Mouse (Mus musculus) retina, postnatal 1 day (tissue): ENCODE results near the gene Spats1.

Experiments used
- DNase-seq: peaks from one replicate; pipeline ENCODE4 v3.0.0-alpha.2; 2012

The Spats1 gene

DNA sequence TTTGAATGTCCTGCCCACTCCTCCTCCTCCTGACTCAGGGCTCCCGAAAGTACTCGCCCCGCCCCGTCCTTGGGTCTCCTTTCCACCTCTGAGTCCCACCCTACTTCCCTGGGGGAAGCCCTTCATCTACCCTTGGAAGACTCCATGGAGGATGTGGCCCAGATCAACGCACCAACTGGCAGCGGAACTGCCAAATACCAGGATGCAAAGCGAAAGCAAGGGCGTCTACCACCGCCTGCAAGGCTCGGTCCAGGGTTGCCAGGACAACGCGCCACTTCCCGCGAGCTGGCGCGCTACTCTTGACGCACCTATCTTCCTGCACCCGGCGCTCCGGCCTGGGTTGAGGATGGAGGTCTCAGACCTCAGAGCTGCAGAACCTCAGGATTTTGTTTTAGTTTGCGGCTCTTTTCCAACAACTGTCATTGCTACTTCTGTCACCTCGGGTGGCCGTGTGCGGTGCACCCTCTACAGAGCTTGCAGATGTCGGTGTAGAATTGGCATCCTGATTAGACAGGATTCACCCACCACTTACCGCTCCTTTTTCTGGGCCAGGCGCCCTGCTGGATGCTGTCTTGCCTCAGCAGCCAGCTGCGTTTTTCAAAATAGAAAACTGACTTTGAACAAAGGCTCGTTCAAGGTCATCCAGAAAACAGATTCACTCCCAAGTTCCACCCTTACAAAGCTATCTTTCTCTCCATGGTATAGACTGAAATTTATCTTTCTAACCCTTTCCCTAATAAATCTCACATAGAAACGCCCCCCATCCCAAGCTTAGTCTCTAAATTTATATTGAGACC lies at the start of gene Spats1:
TSS of gene Spats1 (minus strand) at position 747 of the 797 bp plus-strand sequence.
- DNase-seq = peak; percentile 82

DNA sequence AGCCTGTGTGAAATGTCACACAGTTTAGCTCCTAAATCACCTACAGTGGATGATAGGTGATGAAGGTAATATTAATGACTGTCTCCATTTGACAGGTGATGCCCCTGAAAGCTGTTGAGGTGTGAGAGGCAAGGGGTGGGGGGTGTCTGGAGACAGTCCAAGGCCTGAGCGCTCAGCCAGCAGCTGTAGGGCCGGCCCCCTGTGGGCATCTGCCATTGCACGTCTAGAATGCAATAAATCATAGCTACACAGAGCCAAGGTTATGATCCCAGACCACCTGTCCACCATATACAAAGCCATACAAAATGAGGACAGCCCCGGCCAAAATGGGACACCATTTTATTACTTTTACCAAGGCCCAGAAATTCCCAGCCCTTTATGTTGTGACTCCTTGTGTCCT lies 49.7 kb upstream of the Spats1 start:
- DNase-seq = no peak

DNA sequence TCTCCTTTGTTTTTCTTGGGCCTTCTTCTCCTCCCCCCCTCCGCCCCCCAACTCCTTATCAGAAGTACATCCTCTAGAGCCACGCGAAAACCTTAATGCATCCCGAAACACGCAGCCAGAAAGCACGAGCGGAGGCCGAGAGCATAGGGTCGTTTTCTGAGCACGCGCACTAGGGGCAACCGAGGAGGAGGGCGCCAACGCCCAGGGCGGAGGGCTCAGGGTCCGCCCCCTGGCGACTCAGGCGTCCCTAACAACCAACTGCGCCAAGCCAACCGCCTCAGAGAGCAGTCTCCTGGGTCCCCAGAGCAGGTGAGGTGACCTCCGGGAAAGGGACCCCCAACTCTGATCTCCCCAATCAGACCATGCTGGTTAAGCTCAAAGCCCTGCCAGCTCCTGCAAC lies 48.0 kb upstream of the Spats1 start, which contains the start of gene Tcte1:
TSS of gene Tcte1 (plus strand) at position 172 of the 400 bp plus-strand sequence.
- peak; percentile 89 for DNase-seq

GRCm38 (mm10) chr17:45520136-45520535 lies 44.9 kb upstream of the Spats1 start:
- DNase-seq = no peak

DNA sequence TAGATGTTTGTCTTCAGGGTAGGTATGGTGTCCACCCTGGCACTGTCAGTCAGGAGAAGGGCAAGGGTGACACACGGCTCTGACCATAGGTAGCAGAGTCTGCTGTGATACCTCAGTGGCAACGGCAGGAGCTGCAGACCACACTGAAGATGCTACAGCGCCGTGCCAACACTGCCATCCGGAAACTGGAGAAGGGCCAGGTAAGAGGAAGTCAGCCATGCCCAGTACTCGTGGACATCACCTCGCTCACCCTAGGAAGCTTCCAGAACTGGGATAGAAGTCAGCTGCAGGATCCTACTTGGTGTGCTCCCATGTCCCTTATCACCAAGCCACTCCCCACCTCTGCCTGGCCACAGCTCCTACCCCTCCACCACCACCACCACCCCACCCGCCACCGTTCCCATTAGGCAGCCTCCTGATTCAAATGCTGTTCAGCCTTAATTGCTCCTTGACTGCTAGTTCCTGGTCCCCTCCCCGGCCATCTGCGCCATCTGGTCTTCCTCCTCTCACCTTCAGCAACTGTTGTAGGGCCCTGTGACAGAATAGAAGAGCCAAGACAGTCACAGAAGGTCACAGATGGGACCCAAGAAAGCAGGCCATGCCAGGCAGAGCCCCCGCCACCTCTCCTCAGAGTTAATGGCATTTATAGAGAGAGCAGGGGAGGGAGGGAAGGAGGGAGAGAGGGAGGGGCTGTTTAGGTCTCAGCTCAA lies 43.7 kb upstream of the Spats1 start:
- no peak for DNase-seq

DNA sequence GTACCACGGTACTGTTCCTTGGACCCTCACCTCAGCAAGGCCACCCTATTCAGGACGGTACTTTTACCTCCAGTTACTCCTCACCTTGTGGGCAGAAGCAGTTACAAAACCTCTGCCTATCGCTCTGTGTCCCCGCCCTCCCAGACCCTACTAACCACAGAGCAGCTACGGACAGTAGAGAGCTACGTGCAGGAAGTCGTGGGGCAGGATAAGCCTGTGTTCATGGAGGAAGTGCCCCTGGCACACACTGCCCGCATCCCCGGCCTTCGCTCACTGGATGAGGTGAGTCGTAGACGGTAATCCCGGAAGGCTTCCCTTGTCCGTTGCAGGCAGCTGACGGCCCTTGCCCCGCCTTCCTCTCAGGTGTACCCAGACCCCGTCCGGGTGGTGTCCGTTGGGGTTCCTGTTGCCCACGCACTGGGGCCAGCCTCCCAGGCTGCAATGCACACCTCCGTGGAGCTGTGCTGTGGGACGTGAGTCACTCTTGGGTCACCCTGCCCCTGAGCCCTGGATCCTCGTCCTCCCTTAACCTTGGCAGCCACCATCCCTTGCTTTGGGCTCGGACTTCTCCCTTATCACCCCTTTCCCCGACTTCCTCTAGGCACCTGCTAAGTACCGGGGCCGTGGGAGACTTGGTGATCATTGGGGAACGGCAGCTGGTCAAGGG lies 42.5 kb upstream of the Spats1 start:
- no peak for DNase-seq

DNA sequence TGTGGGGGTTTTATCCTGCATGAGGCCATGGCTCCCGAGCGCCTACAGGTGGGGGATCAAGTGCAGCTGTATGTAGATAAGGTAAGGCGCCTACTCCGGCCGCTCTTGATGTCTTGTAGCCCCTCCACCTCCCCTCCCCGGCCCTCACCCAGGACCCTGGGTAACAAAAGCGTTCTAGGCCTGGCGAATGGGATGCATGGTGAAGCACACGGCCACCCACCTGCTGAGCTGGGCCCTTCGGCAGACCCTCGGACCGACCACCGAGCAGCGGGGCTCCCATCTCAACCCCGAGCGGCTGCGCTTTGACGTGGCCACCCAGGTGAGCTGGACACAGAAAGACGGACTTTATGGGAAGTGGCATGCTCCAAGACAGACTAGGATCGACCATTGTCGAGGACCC lies 41.9 kb upstream of the Spats1 start:
- DNase-seq = no peak

DNA sequence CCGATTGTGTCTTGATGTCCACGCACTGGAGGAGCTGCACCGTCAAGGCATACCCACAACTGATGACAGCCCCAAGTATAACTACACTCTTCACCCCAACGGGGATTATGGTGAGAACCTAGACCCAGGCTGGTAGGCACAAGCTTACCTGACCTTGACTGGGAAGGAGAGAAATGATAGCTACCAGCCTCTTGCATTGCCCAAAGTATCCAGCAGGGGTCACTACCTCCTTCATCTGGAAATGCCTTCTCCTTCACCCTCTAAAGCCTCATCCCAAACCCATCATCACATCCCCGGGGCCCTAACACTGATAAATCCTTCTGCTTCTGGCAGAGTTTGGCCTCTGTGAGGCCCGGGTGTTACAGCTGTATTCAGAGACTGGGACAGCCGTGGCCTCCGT lies 41.3 kb upstream of the Spats1 start:
- peak; percentile 84 for DNase-seq

DNA sequence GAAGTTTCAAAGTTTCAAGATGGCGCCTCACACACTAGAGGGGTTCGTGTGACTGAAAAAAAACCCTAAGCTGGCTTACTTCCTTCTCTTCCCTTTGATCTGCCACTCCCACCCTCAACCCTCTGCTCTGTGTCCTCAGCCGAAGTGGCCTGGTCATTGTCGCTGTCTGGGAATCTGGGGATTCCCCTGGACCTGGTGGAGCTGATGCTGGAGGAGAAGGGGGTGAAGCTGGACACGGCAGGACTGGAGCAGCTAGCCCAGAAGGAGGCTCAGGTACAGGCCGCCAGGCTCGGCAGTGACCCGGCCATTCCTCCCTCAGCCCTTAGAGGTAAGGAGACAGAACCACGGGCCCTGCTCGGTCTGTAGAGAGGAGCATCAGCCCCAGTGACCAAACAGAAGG lies 40.6 kb upstream of the Spats1 start:
- DNase-seq = no peak

GRCm38 (mm10) chr17:45515204-45515726 lies 40.0 kb upstream of the Spats1 start:
- no peak for DNase-seq

DNA sequence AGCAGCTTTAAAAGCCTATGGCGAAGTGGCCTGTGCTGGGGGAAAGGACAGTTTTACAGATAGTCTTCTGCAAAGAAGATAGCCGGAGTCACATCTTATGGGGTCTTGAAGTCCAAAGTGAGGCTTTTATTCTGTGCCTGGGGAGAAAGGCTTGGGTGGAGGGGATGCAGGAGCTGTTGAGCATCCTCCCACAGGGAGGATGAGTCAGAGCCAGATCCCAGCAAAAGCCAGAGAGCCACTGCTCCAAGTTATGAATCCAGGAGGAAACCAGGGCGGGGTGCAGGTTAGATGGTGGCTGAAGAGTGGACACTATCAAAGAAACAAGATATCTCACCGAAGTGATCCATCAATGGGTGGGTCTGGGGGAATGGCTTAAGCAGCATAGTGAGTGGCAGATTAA lies 36.5 kb upstream of the Spats1 start:
- no peak for DNase-seq

DNA sequence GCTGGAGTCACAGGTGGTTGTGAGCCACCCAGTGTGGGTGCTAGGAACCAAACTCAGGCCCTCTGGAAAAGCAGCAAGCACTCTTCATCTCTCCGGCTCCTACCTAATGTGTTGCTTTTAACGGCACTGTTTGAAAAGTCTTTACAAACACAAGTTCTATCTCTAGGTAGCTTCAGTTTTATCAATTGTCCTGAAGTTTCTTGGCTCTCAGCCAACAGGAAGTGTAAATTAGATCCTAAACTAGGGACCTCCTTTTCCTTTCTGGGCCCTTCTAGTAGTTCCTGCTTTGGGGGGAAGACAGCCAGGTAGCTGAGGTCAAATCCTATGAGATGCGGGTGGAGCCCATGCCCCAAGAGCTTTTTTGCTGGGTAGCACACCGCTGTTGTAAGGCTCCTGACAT lies 35.7 kb upstream of the Spats1 start:
- no peak for DNase-seq

DNA sequence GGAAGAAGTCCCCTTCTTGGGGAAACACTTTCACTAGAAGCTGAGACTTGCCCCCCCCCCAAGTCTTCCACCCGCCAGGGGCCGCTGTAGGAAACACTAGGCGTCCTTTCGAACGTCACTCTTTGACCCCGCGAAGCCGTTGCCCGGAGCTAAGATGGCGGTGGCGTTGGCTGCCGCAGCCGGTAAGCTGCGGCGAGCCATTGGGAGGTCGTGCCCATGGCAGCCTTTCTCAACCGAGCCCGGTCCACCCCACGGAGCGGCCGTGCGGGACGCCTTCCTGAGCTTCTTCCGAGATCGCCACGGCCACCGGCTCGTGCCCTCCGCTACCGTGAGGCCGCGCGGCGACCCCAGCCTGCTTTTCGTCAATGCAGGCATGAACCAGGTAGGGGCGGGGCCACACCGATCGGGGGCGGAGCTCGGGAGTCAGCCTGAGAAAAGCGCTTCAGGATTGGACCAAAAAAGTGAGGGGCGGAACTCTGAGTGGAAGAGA lies 31.5 kb upstream of the Spats1 start, which contains the start of gene Aars2:
TSS of gene Aars2 (plus strand) at position 142 of the 490 bp plus-strand sequence.
- DNase-seq = peak; percentile 97

DNA sequence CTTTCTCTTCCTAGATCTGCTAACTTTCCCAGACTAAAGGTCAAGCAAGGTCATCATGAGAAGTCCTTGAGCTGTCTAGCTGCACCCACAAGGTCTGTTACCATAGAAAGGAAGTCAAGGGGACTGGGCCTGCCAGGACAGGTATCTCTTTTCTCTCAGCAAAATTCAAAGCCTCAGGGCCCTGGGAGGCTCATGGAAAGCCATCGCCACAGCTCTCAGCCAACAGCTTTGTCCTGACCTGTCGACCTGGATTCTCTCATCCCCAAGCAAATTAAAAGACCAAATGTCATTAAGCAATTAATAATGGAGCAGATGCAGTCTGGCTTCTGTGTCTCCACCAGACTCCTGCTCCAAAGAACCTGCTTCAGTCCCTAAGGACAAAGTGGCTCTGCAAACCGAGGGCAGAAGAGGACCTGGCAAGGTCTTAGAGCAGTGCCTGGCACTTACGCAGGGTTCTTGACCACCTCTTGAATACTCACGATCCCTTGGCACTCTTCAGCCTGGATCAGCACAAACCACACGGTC lies 30.8 kb upstream of the Spats1 start:
- DNase-seq = no peak

- no peak for DNase-seq
Observed at GRCm38 (mm10) chr17:45503301-45503973, 28.2 kb upstream of the Spats1 start.

DNA sequence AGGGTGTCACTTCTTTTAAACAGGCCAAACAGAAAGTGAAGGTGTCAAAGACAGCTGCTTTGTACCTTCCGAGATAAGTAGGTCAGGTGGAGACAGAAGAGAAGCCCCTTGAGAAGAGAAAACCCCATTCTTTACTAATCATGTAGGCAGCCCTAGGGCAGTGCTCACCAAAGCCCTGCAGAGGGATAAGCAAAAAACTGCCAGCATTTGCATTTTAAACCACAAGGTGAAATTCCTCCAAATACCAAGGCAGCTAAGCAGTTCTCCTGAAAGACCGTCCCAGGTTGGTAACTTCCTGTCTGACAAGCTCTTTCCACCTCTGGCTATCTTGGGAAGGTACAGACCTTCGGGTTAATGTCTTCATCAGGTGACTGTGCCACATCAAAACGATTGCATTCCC lies 27.1 kb upstream of the Spats1 start:
- DNase-seq = no peak

- no peak for DNase-seq
Observed at GRCm38 (mm10) chr17:45500981-45501380, 25.8 kb upstream of the Spats1 start.

- no peak for DNase-seq
Observed at GRCm38 (mm10) chr17:45499516-45499915, 24.3 kb upstream of the Spats1 start.

GRCm38 (mm10) chr17:45498397-45498796 lies 23.2 kb upstream of the Spats1 start:
- no peak for DNase-seq

GRCm38 (mm10) chr17:45495398-45495797 lies 20.2 kb upstream of the Spats1 start:
- DNase-seq = no peak

DNA sequence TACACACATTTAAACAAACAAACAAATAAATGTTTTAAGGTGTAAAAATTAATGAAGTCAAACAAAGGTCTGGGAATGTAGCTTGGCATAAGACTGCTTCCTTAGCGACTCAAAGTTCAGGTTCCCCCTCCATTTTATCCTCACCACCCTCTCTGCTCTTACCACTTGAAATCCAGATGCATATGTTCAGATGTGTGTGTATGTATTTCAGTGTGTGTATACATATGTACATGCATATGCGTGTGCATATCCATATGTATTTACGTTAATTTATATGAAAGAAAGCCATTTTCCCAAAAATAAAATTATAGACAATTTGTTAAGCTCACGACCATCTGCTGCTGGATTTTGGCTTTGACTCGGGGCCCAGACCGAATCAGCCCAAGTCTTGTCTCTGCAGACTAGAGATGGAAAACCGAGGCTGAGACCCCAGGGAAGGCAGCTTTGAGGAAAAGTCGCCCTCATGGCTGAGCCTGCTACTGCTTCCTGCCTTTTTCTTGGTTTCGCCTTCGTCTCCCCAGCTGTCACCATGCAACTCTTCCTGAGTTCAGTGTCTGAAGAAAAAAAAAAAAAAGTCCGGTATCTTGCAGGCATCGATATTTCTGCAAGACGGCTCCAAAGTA lies 15.4 kb upstream of the Spats1 start:
- DNase-seq = no peak

DNA sequence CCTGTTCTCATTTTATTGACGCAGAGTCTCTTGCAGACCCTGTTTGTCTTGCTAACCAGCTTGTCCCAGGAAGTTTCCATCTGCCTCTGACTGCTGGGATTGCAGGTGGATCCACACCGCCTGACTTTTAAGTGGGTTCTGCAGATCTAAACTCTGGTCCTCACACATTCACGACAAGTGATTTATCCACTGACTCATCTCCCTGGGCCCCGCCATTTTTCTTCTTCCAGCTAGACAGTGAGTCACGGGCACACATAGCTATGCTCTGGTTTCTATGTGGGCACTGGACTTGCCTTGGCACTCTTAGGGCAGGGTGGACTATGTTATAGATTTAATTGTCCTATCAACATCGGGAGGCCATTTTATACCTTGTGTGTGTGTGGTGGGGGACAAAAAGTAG lies 14.5 kb upstream of the Spats1 start:
- no peak for DNase-seq
